Mouse (Mus musculus) heart, embryonic 16.5 days (tissue): ENCODE data around the gene Tmem26. TPM values are rescaled to one million over a fixed set of nuclear protein-coding genes. Genes with fewer than 3 reads are reported as not detected.

Experiments used
- ATAC-seq: fragments of 200-750 bp; cut with Nextera tagmentation; replicated peaks from 2 replicates; pipeline ENCODE4 v1.8.0; 2017; ENCODE audit warnings: moderate number of reproducible peaks; ENCODE audit not compliant: insufficient read depth, low FRiP score; ENCODE audit errors: extremely low read depth
- H3K27ac ChIP-seq: fragments of 300-500 bp; sonication (generic); 2 replicates; pipeline ENCODE4 v1.5.1; 2014; ENCODE audit warnings: mild to moderate bottlenecking, low read length, control low read depth, moderate library complexity
- H3K27me3 ChIP-seq: fragments of 300-500 bp; sonication (generic); 2 replicates; pipeline ENCODE4 v1.6.1; 2014; ENCODE audit warnings: low read length, mixed read lengths; ENCODE audit not compliant: control insufficient read depth, insufficient read depth
- H3K36me3 ChIP-seq: fragments of 300-500 bp; sonication (generic); 2 replicates; pipeline ENCODE4 v1.6.1; 2014; ENCODE audit not compliant: control insufficient read depth, insufficient read depth
- H3K4me1 ChIP-seq: fragments of 300-500 bp; sonication (generic); 2 replicates; pipeline ENCODE4 v1.6.1; 2014; ENCODE audit warnings: low read length, mixed read lengths; ENCODE audit not compliant: control insufficient read depth, insufficient read depth
- H3K4me2 ChIP-seq: fragments of 300-500 bp; sonication (generic); 2 replicates; pipeline ENCODE4 v1.6.1; 2014; ENCODE audit warnings: low read depth, mild to moderate bottlenecking, control low read depth, low read length
- H3K4me3 ChIP-seq: fragments of 300-500 bp; sonication (generic); 2 replicates; pipeline ENCODE4 v1.5.1; 2014; ENCODE audit warnings: mild to moderate bottlenecking, control low read depth, low read length
- H3K9ac ChIP-seq: fragments of 300-500 bp; sonication (generic); 2 replicates; pipeline ENCODE4 v1.6.1; 2014; ENCODE audit warnings: low read length, control low read depth
- H3K9me3 ChIP-seq: fragments of 300-500 bp; sonication (generic); replicated peaks from 2 replicates; pipeline ENCODE4 v1.6.1; 2016; ENCODE audit warnings: low read length; ENCODE audit not compliant: control insufficient read depth
- WGBS: fragments of 180-500 bp; shearing (Covaris S2); extraction: QIAGEN DNeasy Blood & Tissue Kit; methylation state at CpG from one replicate; pipeline ENCODE4 v1.1.7; 2014; 5-methylcytosine and 5-hydroxymethylcytosine counted together
- polyA plus RNA-seq: library from polyadenylated mRNA; unstranded; fragments of >200 nt; fragmentation: Nextera tagmentation; extraction: Ambion mirVana; gene quantifications from 2 replicates; pipeline ENCODE4 v1.2.1, GENCODE M21; 2015

Gene Tmem26
- polyA plus RNA-seq, 1 experiment from 2014 or later: 2.8 TPM

GRCm38 (mm10) chr10:68783856-68784255 lies 60.4 kb downstream of the Tmem26 start:
- no peak overlapping the region for H3K4me3 ChIP-seq
- no peaks in the 10 kb centered on the region for H3K9me3 ChIP-seq
- WGBS: 79% methylated on average over 2 of the region's 2 CpGs
- no peak overlapping the region for H3K27ac ChIP-seq
- H3K4me1 ChIP-seq: no peaks in the 10 kb centered on the region
- no peak for ATAC-seq
- H3K36me3 ChIP-seq: no peaks in the 10 kb centered on the region
- H3K9ac ChIP-seq: no peak overlapping the region
- H3K27me3 ChIP-seq: no peaks in the 10 kb centered on the region
- no peak overlapping the region for H3K4me2 ChIP-seq

- WGBS: 81% methylated on average over 1 of the region's 1 CpGs
- no peaks in the 10 kb centered on the region for H3K4me1 ChIP-seq
These were observed 61.0 kb downstream of the Tmem26 start for GRCm38 (mm10) chr10:68784463-68784862.

GRCm38 (mm10) chr10:68795466-68795865 lies 72.0 kb downstream of the Tmem26 start:
- Histone ChIP-seq H3K36me3 (no peaks in the 10 kb centered on the region), H3K27ac (peak overlapping the region; percentile 32), H3K4me2 (0 out of 2 replicates have a peak overlapping the region, but pooled peaks have one; percentile 13), H3K27me3 (no peaks in the 10 kb centered on the region), H3K4me3 (no peak overlapping the region), H3K4me1 (peaks cover 2% of the 10 kb centered on the region; the same call in 1 of the 2 replicates), H3K9ac (no peak overlapping the region), H3K9me3 (no peaks in the 10 kb centered on the region)
- ATAC-seq: peak; percentile 70
- WGBS: 19% methylated on average over 3 of the region's 3 CpGs

More at GRCm38 (mm10) chr10:68784463-68784862, 61.0 kb downstream of the Tmem26 start:
- Histone ChIP-seq H3K9me3 (no peaks in the 10 kb centered on the region), H3K27ac (no peak overlapping the region), H3K27me3 (no peaks in the 10 kb centered on the region), H3K36me3 (no peaks in the 10 kb centered on the region), H3K4me3 (no peak overlapping the region), H3K9ac (no peak overlapping the region), H3K4me2 (no peak overlapping the region)
- ATAC-seq: no peak

GRCm38 (mm10) chr10:68799883-68800282 lies 76.4 kb downstream of the Tmem26 start:
- Histone ChIP-seq H3K4me1 (peaks cover 2% of the 10 kb centered on the region; the same call in 1 of the 2 replicates), H3K9me3 (no peaks in the 10 kb centered on the region), H3K9ac (no peak overlapping the region), H3K4me3 (no peak overlapping the region), H3K36me3 (no peaks in the 10 kb centered on the region), H3K27ac (no peak overlapping the region), H3K27me3 (no peaks in the 10 kb centered on the region), H3K4me2 (no peak overlapping the region)
- no peak for ATAC-seq
- 66% methylated on average over 7 of the region's 7 CpGs for WGBS

GRCm38 (mm10) chr10:68800339-68800738 lies 76.9 kb downstream of the Tmem26 start:
- H3K36me3 ChIP-seq: no peaks in the 10 kb centered on the region
- no peaks in the 10 kb centered on the region for H3K9me3 ChIP-seq
- 85% methylated on average over 7 of the region's 7 CpGs for WGBS
- ATAC-seq: no peak
- H3K4me3 ChIP-seq: no peak overlapping the region
- H3K27me3 ChIP-seq: no peaks in the 10 kb centered on the region
- H3K4me2 ChIP-seq: no peak overlapping the region
- H3K9ac ChIP-seq: no peak overlapping the region
- no peak overlapping the region for H3K27ac ChIP-seq
- peaks cover 2% of the 10 kb centered on the region; the same call in 1 of the 2 replicates for H3K4me1 ChIP-seq

GRCm38 (mm10) chr10:68806328-68806727 lies 82.9 kb downstream of the Tmem26 start:
- H3K9ac ChIP-seq: no peak overlapping the region
- 77% methylated on average over 1 of the region's 1 CpGs for WGBS
- H3K4me3 ChIP-seq: no peak overlapping the region
- no peaks in the 10 kb centered on the region for H3K27me3 ChIP-seq
- ATAC-seq: no peak
- no peaks in the 10 kb centered on the region for H3K9me3 ChIP-seq
- no peak overlapping the region for H3K4me2 ChIP-seq
- no peaks in the 10 kb centered on the region for H3K4me1 ChIP-seq
- no peaks in the 10 kb centered on the region for H3K36me3 ChIP-seq
- no peak overlapping the region for H3K27ac ChIP-seq

GRCm38 (mm10) chr10:68810958-68811357 lies 87.5 kb downstream of the Tmem26 start:
- 79% methylated on average over 5 of the region's 5 CpGs for WGBS
- Histone ChIP-seq H3K9me3 (no peaks in the 10 kb centered on the region), H3K4me2 (no peak overlapping the region), H3K4me3 (no peak overlapping the region), H3K36me3 (no peaks in the 10 kb centered on the region), H3K9ac (no peak overlapping the region), H3K27ac (no peak overlapping the region), H3K4me1 (no peaks in the 10 kb centered on the region), H3K27me3 (no peaks in the 10 kb centered on the region)
- ATAC-seq: no peak

GRCm38 (mm10) chr10:68812699-68813098 lies 89.3 kb downstream of the Tmem26 start:
- Histone ChIP-seq H3K4me2 (no peak overlapping the region), H3K9ac (no peak overlapping the region), H3K4me1 (no peaks in the 10 kb centered on the region), H3K9me3 (no peaks in the 10 kb centered on the region), H3K4me3 (no peak overlapping the region), H3K36me3 (no peaks in the 10 kb centered on the region), H3K27ac (no peak overlapping the region), H3K27me3 (no peaks in the 10 kb centered on the region)
- no peak for ATAC-seq
- WGBS: 85% methylated on average over 12 of the region's 12 CpGs

GRCm38 (mm10) chr10:68817281-68817680 lies 93.8 kb downstream of the Tmem26 start:
- no peaks in the 10 kb centered on the region for H3K4me1 ChIP-seq
- H3K36me3 ChIP-seq: no peaks in the 10 kb centered on the region
- H3K9me3 ChIP-seq: no peaks in the 10 kb centered on the region
- no peak overlapping the region for H3K4me2 ChIP-seq
- no peak overlapping the region for H3K9ac ChIP-seq
- WGBS: 86% methylated on average over 4 of the region's 4 CpGs
- no peaks in the 10 kb centered on the region for H3K27me3 ChIP-seq
- no peak for ATAC-seq
- no peak overlapping the region for H3K4me3 ChIP-seq
- no peak overlapping the region for H3K27ac ChIP-seq
